Mouse (Mus musculus) layer of hippocampus, postnatal 10 days (tissue): Measurements from ENCODE around the gene Slc6a11. TPM values are rescaled to one million over a fixed set of nuclear protein-coding genes. Genes with fewer than 3 reads are reported as not detected.

ENCODE experiments used
- total RNA-seq, 2 experiments: library from RNA; stranded (reverse); gene quantifications; 2 replicates each; pipeline ENCODE4 v1.2.3; 2021

Gene Slc6a11
- total RNA-seq, 2 experiments from 2014 or later, result 154 to 167 TPM

Other genes with a start within 250 kb of the Slc6a11 start
- 100 to 1,000 TPM; 243 to 256 TPM for gene Atp2b2, start 88.6 kb upstream of the Slc6a11 start, total RNA-seq
- gene Slc6a1, start 151.4 kb downstream of the Slc6a11 start, total RNA-seq, result 100 to 1,000 TPM; 307 to 331 TPM